In the genomic region with DNA sequence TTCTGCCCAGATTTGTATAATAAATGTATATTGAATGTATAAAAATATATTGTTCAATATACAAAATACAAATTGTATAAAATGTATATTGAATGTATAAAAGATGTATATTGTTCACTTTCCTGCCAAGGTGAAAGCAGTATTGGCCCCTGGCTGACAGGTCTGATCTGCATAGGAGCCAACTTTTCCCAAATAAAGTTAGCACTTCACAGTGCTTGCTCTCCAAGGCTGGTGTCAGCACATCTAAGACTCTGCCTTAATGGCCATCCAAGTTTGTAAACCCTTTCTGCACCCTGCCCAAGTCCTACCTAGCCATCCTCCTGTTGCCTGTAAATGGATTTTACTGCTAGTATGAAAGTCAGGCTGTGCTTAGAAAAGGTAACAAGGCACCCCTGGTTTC, we compare ENCODE assay signal across 24 mouse cellular contexts.
"Had no signal": no experiment of that assay in that cellular context is flagged by ENCODE, and none has a peak within 500 bp of the region (broad histone marks: within the 10 kb centered on the region; RNA-seq: fewer than 3 reads in every experiment).

No protein-coding gene starts in this region.

- H3K36me3 ChIP-seq: heart, embryonic 10.5 days; intestine, embryonic 15.5 days; liver, embryonic 13.5 days; liver, embryonic 15.5 days had no signal

- H3K4me1 ChIP-seq: heart, embryonic 12.5 days; intestine, embryonic 15.5 days; liver, embryonic 13.5 days; liver, embryonic 15.5 days had no signal

- H3K4me3 ChIP-seq: gastrocnemius, adult 2 months; heart, embryonic 10.5 days; heart, embryonic 12.5 days; intestine, embryonic 15.5 days; layer of hippocampus, adult 2 months; left cerebral cortex, adult 2 months; liver, embryonic 13.5 days; liver, embryonic 15.5 days had no signal

- H3K27me3 ChIP-seq: heart, embryonic 12.5 days; intestine, embryonic 15.5 days; liver, embryonic 13.5 days; liver, embryonic 15.5 days had no signal

- H3K9ac ChIP-seq: heart, embryonic 12.5 days; hindbrain, embryonic 14.5 days; intestine, embryonic 15.5 days; liver, embryonic 13.5 days; liver, embryonic 15.5 days had no signal

- H3K9me3 ChIP-seq: heart, embryonic 10.5 days; heart, embryonic 12.5 days; intestine, embryonic 15.5 days; liver, embryonic 13.5 days; liver, embryonic 15.5 days had no signal

- H3K4me2 ChIP-seq: heart, embryonic 12.5 days; hindbrain, embryonic 14.5 days; intestine, embryonic 15.5 days; liver, embryonic 11.5 days; liver, embryonic 13.5 days; liver, embryonic 15.5 days had no signal

- DNase-seq: gastrocnemius, adult 2 months; gastrocnemius, postnatal 10 days; gastrocnemius, postnatal 25 days; heart, adult 18-20 months; heart, postnatal 14 days; heart, postnatal 4 days; kidney, adult 18-20 months; kidney, adult 8-10 months; kidney, postnatal 10 days; kidney, postnatal 25 days; kidney, postnatal 4 days; liver; liver, embryonic 13.5 days had no signal

- ATAC-seq: hindbrain, embryonic 16.5 days; inflammation-experienced regulatory T-cells, adult 6 months; intestine, embryonic 15.5 days; intestine, postnatal 0 days had no signal

- H3K27ac ChIP-seq: gastrocnemius, adult 2 months; heart, embryonic 10.5 days; hindbrain, embryonic 14.5 days; intestine, embryonic 15.5 days; layer of hippocampus, adult 2 months; left cerebral cortex, adult 2 months; liver, embryonic 13.5 days; liver, embryonic 15.5 days had no signal
